Mouse (Mus musculus) ES-Bruce4 (cell line): Measurements from ENCODE around the gene Golga4.

Experiments
- CTCF ChIP-seq: IDR thresholded peaks from one replicate; pipeline ENCODE4 v1.8.1; 2011; ENCODE audit warnings: low read depth, low read length
- POLR2A ChIP-seq: IDR thresholded peaks from one replicate; pipeline ENCODE4 v1.8.1; 2011; ENCODE audit warnings: low read length; ENCODE audit not compliant: insufficient read depth

GRCm38 (mm10) chr9:118563866-118564265, 57.8 kb downstream of the Golga4 start:
- TF ChIP-seq POLR2A = no peak
- TF ChIP-seq CTCF = no peak
